Mouse (Mus musculus): ENCODE data around the gene Ncapd2. TPM values are rescaled to one million over a fixed set of nuclear protein-coding genes. Genes with fewer than 3 reads are reported as not detected.

Ncapd2 gene
- polyA plus RNA-seq, 1 experiment, result 383 TPM

DNA sequence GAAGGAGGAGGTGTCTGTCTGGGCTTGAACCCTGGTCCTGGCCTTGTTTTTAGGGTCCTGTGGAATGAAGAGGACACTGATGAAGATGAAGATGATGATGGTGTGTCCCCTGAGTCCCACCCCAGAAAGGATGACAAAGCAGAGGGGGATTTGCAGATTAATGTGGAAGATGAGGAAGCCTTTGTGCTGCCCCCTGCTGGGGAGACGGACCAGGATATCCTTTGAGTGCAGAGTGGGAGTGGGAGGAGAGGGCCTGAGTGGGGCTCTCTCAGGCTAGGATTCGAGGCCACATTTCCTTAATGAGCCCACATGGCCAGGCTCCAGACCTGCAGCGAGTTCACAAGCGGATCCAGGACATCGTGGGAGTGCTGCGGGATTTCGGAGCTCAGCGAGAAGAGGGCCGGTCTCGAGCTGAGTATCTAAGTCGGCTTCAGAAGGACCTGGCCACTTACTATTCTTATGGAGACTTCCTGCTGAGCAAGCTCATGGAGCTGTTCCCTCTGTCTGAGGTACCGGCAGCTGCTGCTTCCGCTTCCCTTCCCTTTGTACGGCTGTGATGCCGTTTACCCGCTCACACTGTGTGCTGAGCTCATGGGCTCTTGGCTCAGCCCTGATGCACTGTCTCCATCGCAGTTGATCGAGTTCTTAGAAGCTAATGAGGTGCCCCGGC lies 54.4 kb downstream of the Ncapd2 start:
- H3K27ac ChIP-seq (ENCODE audit: insufficient read depth, low read length), result no peak overlapping the region
- no peak overlapping the region for H3K9ac ChIP-seq (ENCODE audit: low read depth, poor library complexity, severe bottlenecking)
- H3K4me1 ChIP-seq (ENCODE audit: control insufficient read depth, insufficient read depth, low read length), result peaks cover 1% of the 10 kb centered on the region

DNA sequence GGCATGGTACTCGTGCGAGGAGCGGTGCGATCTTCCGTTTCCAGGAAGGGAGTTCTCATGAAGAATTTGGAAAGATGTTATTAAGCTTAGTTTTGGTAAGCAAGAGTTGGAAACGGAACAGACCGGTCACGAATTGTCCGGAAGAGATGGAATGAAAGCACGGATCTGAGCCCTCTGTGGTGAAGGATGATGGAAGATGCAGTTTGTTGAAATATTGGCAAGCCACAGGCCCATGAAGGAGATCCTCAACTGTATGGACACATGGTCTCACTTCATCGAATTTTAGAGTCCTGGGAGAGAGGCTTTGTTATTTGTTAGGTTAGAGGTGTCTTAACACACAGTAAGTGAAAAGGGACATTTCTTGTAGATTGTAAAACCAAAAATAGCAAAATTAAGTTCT lies 59.0 kb downstream of the Ncapd2 start:
- TF ChIP-seq EP300 (IDR thresholded peaks at IDR 0.05; ENCODE audit: insufficient read depth, low read depth, low read length) (no peak), CTCF (IDR thresholded peaks at IDR 0.05; ENCODE audit: low read depth, low read length) (no peak), POLR2A (IDR thresholded peaks at IDR 0.05; ENCODE audit: insufficient read depth, low read length) (no peak)
- no peaks in the 10 kb centered on the region for H3K9me3 ChIP-seq (replicated peaks; ENCODE audit: control insufficient read depth, insufficient read depth, low read length, poor library complexity, severe bottlenecking)
- H3K4me3 ChIP-seq (ENCODE audit: low read depth, low read length), result peak overlapping the region; percentile 94
- H3K27me3 ChIP-seq (ENCODE audit: control insufficient read depth, insufficient read depth, low read length, poor library complexity, severe bottlenecking), result no peaks in the 10 kb centered on the region
- H3K36me3 ChIP-seq (ENCODE audit: control insufficient read depth, insufficient read depth, low read length, poor library complexity, severe bottlenecking), result peaks cover 47% of the 10 kb centered on the region
- H3K27ac ChIP-seq (ENCODE audit: insufficient read depth, low read length), result 0 out of 2 replicates have a peak overlapping the region, but pooled peaks have one; percentile 22
- H3K9ac ChIP-seq (ENCODE audit: low read depth, poor library complexity, severe bottlenecking), result peak overlapping the region; percentile 84
- peaks cover 1% of the 10 kb centered on the region for H3K4me1 ChIP-seq (ENCODE audit: control insufficient read depth, insufficient read depth, low read length)

More for the DNA sequence above, 54.4 kb downstream of the Ncapd2 start:
- Histone ChIP-seq H3K36me3 (ENCODE audit: control insufficient read depth, insufficient read depth, low read length, poor library complexity, severe bottlenecking) (peaks cover 84% of the 10 kb centered on the region), H3K27me3 (ENCODE audit: control insufficient read depth, insufficient read depth, low read length, poor library complexity, severe bottlenecking) (no peaks in the 10 kb centered on the region), H3K4me3 (ENCODE audit: low read depth, low read length) (no peak overlapping the region), H3K9me3 (replicated peaks; ENCODE audit: control insufficient read depth, insufficient read depth, low read length, poor library complexity, severe bottlenecking) (no peaks in the 10 kb centered on the region)
- TF ChIP-seq CTCF (IDR thresholded peaks at IDR 0.05; ENCODE audit: low read depth, low read length), result peak; percentile 58
- no peak for TF ChIP-seq EP300 (IDR thresholded peaks at IDR 0.05; ENCODE audit: insufficient read depth, low read depth, low read length)

DNA sequence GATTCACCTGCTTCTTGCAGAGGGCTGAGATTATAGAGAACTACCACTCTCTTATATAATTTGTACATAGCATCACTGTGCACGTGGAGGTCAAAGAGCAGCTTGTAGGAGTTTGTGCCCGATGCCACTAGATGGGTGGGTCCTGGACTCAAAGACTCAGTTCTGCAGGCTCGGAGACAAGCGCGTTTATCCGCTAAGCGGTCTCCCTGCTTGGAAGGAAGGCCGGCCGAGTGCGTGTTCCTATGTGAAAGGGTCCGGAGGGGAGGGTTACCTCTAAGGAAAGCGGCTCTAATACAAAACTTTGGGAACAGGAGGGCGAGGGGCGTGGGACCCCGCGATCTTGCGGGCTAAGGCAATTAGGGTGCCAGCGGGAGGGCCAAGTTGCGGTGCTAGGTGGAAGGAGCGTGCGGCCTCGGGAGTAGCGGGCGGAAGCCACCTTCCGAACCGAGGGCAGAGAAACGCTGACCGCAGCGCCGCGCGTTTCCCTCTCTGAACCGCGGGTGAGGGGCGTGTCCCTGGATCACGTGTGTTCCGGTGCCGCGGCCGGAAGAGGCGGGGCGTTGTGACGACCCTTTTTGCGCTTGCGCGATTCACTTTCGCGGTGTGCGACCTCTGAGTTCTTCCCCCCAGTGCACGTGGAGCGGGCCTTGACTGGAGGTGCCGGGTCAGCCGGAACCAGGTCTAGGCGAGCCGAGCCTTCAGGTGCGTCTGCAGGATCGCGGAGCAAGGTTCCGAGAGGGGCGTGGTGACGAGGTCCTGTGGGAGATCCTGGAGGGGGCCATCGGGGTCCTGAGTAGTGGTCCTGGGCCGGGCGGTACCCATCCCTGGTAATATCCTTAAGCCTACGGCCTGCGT lies 60.0 kb downstream of the Ncapd2 start, which contains the start of gene Nop2:
Nop2 (plus strand) TSS at position 608 of the 855 bp plus-strand sequence.
- Histone ChIP-seq H3K9ac (ENCODE audit: low read depth, poor library complexity, severe bottlenecking) (peak within 1 kb of the TSS; percentile 84), H3K27ac (ENCODE audit: insufficient read depth, low read length) (peak within 1 kb of the TSS; percentile 61), H3K9me3 (replicated peaks; ENCODE audit: control insufficient read depth, insufficient read depth, low read length, poor library complexity, severe bottlenecking) (no peaks in the 10 kb centered on the region), H3K27me3 (ENCODE audit: control insufficient read depth, insufficient read depth, low read length, poor library complexity, severe bottlenecking) (no peaks in the 10 kb centered on the region), H3K36me3 (ENCODE audit: control insufficient read depth, insufficient read depth, low read length, poor library complexity, severe bottlenecking) (peaks cover 47% of the 10 kb centered on the region), H3K4me1 (ENCODE audit: control insufficient read depth, insufficient read depth, low read length) (peaks cover 1% of the 10 kb centered on the region), H3K4me3 (ENCODE audit: low read depth, low read length) (peak within 1 kb of the TSS; percentile 94)
- TF ChIP-seq POLR2A (IDR thresholded peaks at IDR 0.05; ENCODE audit: insufficient read depth, low read length), result peak; percentile 99
- TF ChIP-seq CTCF (IDR thresholded peaks at IDR 0.05; ENCODE audit: low read depth, low read length), result no peak
- TF ChIP-seq EP300 (IDR thresholded peaks at IDR 0.05; ENCODE audit: insufficient read depth, low read depth, low read length), result peak; percentile 71; the same call in 1 of the 2 replicates

DNA sequence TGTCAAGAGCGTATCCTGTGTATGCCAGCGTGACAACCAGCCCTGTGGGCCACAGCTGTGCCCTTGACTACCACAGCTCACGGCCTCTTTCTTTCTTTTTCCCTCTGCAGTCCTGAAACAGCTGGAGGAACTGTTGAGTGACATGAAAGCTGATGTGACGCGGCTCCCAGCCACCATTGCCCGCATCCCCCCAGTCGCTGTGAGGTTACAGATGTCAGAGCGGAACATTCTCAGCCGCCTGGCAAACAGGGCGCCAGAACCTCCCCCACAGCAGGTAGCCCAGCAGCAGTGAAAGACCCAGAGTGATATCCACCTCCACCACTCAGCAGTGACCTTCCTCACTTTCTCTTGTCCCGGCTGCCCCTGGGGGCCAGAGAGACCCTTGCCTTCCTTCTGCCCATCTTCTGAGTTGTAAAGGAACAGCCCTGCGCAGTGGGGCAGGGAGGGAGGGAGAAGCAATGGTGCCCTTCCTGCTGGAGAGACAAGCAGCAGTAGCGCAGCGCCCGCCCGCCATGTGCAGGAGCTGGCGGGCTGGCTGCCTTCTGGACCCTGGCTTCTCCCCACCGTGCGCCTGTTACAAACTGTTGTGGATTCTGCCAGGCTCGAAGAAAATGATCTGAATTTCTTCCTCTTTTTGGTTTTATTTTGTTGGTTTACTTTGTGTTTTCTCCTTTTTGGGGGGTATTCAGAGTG lies 61.6 kb downstream of the Ncapd2 start:
- Histone ChIP-seq H3K27me3 (ENCODE audit: control insufficient read depth, insufficient read depth, low read length, poor library complexity, severe bottlenecking) (no peaks in the 10 kb centered on the region), H3K4me3 (ENCODE audit: low read depth, low read length) (peak overlapping the region; percentile 50), H3K9me3 (replicated peaks; ENCODE audit: control insufficient read depth, insufficient read depth, low read length, poor library complexity, severe bottlenecking) (no peaks in the 10 kb centered on the region), H3K27ac (ENCODE audit: insufficient read depth, low read length) (peak overlapping the region; percentile 29), H3K9ac (ENCODE audit: low read depth, poor library complexity, severe bottlenecking) (peak overlapping the region; percentile 56), H3K36me3 (ENCODE audit: control insufficient read depth, insufficient read depth, low read length, poor library complexity, severe bottlenecking) (peaks cover 46% of the 10 kb centered on the region), H3K4me1 (ENCODE audit: control insufficient read depth, insufficient read depth, low read length) (peaks cover 1% of the 10 kb centered on the region)
- TF ChIP-seq EP300 (IDR thresholded peaks at IDR 0.05; ENCODE audit: insufficient read depth, low read depth, low read length) (no peak), CTCF (IDR thresholded peaks at IDR 0.05; ENCODE audit: low read depth, low read length) (no peak), POLR2A (IDR thresholded peaks at IDR 0.05; ENCODE audit: insufficient read depth, low read length) (no peak)

DNA sequence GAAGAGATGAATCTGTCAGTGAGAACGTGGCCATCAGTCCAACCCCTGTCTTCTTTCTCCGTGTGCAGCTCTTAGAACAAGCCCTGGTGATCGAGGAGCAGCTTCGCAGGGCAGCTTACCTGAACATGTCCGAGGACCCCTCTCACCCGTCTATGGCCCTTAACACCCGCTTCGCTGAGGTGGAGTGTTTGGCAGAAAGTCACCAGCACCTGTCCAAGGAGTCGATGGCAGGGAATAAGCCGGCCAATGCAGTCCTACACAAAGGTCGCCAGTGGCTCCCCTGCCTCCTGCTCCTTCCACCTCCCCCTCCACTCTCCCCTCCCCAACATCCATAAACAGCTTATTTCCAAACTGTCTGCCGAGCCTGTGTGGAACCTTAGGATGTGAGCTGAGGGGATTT lies 62.8 kb downstream of the Ncapd2 start:
- Histone ChIP-seq H3K27ac (ENCODE audit: insufficient read depth, low read length) (peak overlapping the region; percentile 46; the same call in 1 of the 2 replicates), H3K9ac (ENCODE audit: low read depth, poor library complexity, severe bottlenecking) (0 out of 2 replicates have a peak overlapping the region, but pooled peaks have one; percentile 8), H3K4me1 (ENCODE audit: control insufficient read depth, insufficient read depth, low read length) (peaks cover 1% of the 10 kb centered on the region), H3K9me3 (replicated peaks; ENCODE audit: control insufficient read depth, insufficient read depth, low read length, poor library complexity, severe bottlenecking) (no peaks in the 10 kb centered on the region), H3K36me3 (ENCODE audit: control insufficient read depth, insufficient read depth, low read length, poor library complexity, severe bottlenecking) (peaks cover 45% of the 10 kb centered on the region), H3K4me3 (ENCODE audit: low read depth, low read length) (no peak overlapping the region), H3K27me3 (ENCODE audit: control insufficient read depth, insufficient read depth, low read length, poor library complexity, severe bottlenecking) (no peaks in the 10 kb centered on the region)
- no peak for TF ChIP-seq EP300 (IDR thresholded peaks at IDR 0.05; ENCODE audit: insufficient read depth, low read depth, low read length)
- no peak for TF ChIP-seq POLR2A (IDR thresholded peaks at IDR 0.05; ENCODE audit: insufficient read depth, low read length)
- TF ChIP-seq CTCF (IDR thresholded peaks at IDR 0.05; ENCODE audit: low read depth, low read length), result no peak

Measured in ES-Bruce4 (cell line).